Mouse (Mus musculus) kidney, adult 2 months (tissue): Measurements from ENCODE around the gene Gli3.

ENCODE experiments used
- CTCF ChIP-seq: fragments of 200-500 bp; conservative IDR thresholded peaks from 2 replicates; pipeline ENCODE4 v1.5.1; 2011; ENCODE audit warnings: low read depth, mild to moderate bottlenecking, control low read depth, low read length, moderate library complexity, mixed read lengths; ENCODE audit not compliant: insufficient read depth, insufficient read length
- POLR2A ChIP-seq: fragments of 200-500 bp; IDR thresholded peaks from one replicate; pipeline ENCODE4 v1.6.1; 2011; ENCODE audit warnings: low read depth, low read length, control low read depth

GRCm38 (mm10) chr13:15522153-15522552 lies 59.1 kb downstream of the Gli3 start:
- TF ChIP-seq POLR2A (no peak), CTCF (no peak)
